Mouse (Mus musculus) heart, embryonic 11.5 days (tissue): Measurements from ENCODE around the gene 3830406C13Rik. TPM values are rescaled to one million over a fixed set of nuclear protein-coding genes. Genes with fewer than 3 reads are reported as not detected.

Experiments
- ATAC-seq: fragments of 200-750 bp; cut with Nextera tagmentation; replicated peaks from 2 replicates; pipeline ENCODE4 v1.8.0; 2017; ENCODE audit warnings: moderate library complexity; ENCODE audit not compliant: insufficient number of reproducible peaks, low FRiP score, low TSS enrichment
- H3K27ac ChIP-seq: fragments of 300-500 bp; sonication (generic); 2 replicates; pipeline ENCODE4 v1.5.1; 2014; ENCODE audit warnings: mild to moderate bottlenecking, low read depth, low read length
- H3K27me3 ChIP-seq: fragments of 300-500 bp; sonication (generic); 2 replicates; pipeline ENCODE4 v1.6.1; 2014; ENCODE audit warnings: mild to moderate bottlenecking, low read length, mixed read lengths; ENCODE audit not compliant: control insufficient read depth, insufficient read depth
- H3K36me3 ChIP-seq: fragments of 300-500 bp; sonication (generic); 2 replicates; pipeline ENCODE4 v1.6.1; 2014; ENCODE audit warnings: mild to moderate bottlenecking, low read length, moderate library complexity, mixed read lengths; ENCODE audit not compliant: control insufficient read depth, insufficient read depth
- H3K4me1 ChIP-seq: fragments of 300-500 bp; sonication (generic); 2 replicates; pipeline ENCODE4 v1.6.1; 2014; ENCODE audit warnings: low read length; ENCODE audit not compliant: control insufficient read depth, insufficient read depth
- H3K4me2 ChIP-seq: fragments of 300-500 bp; sonication (generic); 2 replicates; pipeline ENCODE4 v1.6.1; 2014; ENCODE audit warnings: mild to moderate bottlenecking, moderate library complexity
- H3K4me3 ChIP-seq: fragments of 300-500 bp; sonication (generic); 2 replicates; pipeline ENCODE4 v1.5.1; 2014; ENCODE audit warnings: low read depth, low read length
- H3K9ac ChIP-seq: fragments of 300-500 bp; sonication (generic); 2 replicates; pipeline ENCODE4 v1.6.1; 2014; ENCODE audit warnings: mild to moderate bottlenecking, low read depth, low read length, moderate library complexity
- H3K9me3 ChIP-seq: fragments of 300-500 bp; sonication (generic); replicated peaks from 2 replicates; pipeline ENCODE4 v1.6.1; 2016; ENCODE audit warnings: low read length; ENCODE audit not compliant: control insufficient read depth
- WGBS: fragments of 180-500 bp; shearing (Covaris S2); extraction: QIAGEN DNeasy Blood & Tissue Kit; methylation state at CpG from one replicate; pipeline ENCODE4 v1.1.7; 2014; ENCODE audit not compliant: insufficient replicate concordance; 5-methylcytosine and 5-hydroxymethylcytosine counted together
- polyA plus RNA-seq: library from polyadenylated mRNA; unstranded; fragments of >200 nt; fragmentation: Nextera tagmentation; extraction: Ambion mirVana; gene quantifications from 2 replicates; pipeline ENCODE4 v1.2.1, GENCODE M21; 2014

Gene 3830406C13Rik
- polyA plus RNA-seq, 1 experiment from 2014 or later = 25.4 TPM

DNA sequence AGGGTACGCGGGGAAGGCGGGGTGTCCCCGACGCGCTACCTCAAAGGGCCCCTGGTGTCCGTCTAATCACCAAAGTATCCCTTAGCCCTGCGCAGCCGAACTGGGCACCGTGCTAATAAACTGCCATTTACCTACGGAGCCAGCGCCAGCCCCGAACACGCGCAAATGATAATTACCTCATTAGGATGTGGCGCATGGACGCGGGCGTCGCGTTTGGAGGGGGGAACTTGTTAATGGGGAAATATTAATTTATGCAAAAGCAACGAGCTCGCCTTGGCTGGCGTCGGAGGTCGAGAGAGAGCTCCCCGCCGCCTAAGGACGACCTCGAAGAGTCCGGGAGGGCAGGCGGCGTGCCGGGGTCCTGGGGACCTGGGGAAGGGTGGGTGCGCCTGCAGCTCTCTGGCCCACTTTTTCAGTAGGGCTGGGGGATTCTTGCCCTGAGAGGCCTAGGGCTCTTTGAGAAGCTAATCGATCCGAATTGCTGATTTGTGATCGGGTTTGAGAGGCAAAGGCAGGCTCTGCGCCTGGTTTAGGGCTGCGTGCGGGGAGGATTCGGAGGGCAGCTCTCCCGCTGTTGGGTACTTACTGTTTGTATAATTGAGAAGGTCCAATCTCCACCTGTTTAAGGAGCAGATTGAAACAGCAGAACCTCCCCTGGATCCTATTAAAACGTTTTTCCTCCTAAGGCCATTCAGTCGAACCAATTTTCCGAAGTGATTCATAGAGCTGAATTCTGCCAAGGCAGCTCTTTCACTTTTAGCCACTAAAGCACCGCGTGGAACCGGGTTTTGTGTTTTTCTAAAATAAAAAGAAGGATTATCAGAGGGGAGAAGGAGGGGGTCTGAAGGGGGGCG, 62.3 kb downstream of the 3830406C13Rik start:
- peak overlapping the region; percentile 61 for H3K4me2 ChIP-seq
- under 1% methylated on average over 50 of the region's 50 CpGs for WGBS

DNA sequence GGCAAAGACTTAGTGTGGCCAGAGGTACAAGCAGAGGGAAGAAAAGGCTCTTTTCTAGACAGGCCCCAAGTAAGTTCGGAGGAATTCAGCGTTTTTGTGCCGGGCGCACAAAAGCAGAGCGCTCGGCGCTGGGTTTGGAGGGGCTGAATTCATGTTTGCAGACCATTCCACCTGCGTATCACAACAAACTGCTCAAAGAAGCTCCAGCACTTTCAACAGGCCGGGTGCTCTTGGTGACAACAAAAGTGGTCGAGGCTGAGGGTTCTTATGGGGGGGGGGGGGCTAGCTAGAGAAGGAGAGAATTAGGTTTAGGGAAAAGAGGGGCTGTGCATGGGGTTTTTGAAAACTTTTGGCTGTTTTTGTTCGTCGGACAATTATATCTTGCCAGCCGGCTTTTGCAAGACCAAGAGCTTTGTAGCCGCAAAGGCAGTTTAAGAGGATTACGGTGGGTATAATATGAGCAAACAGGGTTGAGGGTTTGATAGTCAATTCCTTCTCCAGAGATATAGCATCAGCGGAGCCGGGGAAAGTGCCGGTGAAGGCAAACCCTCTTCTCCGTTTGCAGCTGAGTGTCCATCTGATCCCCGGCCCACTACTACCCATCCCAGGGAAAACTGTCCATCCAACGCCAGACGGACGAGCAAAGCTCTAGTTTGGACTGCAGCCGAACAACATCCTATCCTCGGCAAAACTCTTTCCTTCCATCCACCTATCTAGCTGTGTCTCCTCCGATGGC, 63.1 kb downstream of the 3830406C13Rik start:
- Histone ChIP-seq H3K4me2 (peak overlapping the region; percentile 61), H3K27ac (no peak overlapping the region), H3K36me3 (no peaks in the 10 kb centered on the region), H3K4me3 (peak overlapping the region; percentile 33), H3K27me3 (peaks cover 97% of the 10 kb centered on the region), H3K9ac (no peak overlapping the region), H3K4me1 (peaks cover 9% of the 10 kb centered on the region; the same call in 1 of the 2 replicates), H3K9me3 (no peaks in the 10 kb centered on the region)
- 2% methylated on average over 26 of the region's 26 CpGs for WGBS
- no peak for ATAC-seq

More for the DNA sequence above, 62.3 kb downstream of the 3830406C13Rik start:
- H3K9me3 ChIP-seq = no peaks in the 10 kb centered on the region
- peaks cover 12% of the 10 kb centered on the region; the same call in 1 of the 2 replicates for H3K4me1 ChIP-seq
- no peaks in the 10 kb centered on the region for H3K36me3 ChIP-seq
- H3K27me3 ChIP-seq = peaks cover 99% of the 10 kb centered on the region
- peak overlapping the region; percentile 33 for H3K4me3 ChIP-seq
- H3K27ac ChIP-seq = no peak overlapping the region
- no peak overlapping the region for H3K9ac ChIP-seq
- no peak for ATAC-seq

DNA sequence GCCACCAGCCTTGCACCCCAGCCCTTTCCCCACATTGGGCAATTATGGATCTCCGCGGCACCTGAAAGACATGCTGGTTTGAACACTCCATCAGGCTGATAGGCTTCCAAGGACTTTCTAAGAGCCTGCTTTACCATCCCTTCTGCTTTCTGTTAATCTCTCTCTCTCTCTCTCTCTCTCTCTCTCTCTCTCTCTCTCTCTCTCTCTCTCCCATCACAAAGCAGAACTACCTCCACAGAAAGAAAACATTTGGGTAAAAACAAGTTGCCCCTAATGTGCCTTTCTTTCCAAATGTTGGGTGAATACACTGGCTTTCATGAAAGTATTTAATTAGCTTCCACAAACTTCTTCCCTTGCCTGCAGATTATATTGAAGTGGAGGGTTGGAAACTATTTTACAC, 64.1 kb downstream of the 3830406C13Rik start, which contains the start of gene Fezf2:
Gene Fezf2, minus strand, starts transcription at position 101 of the 400 bp plus-strand sequence.
- H3K4me2 ChIP-seq = no peak within 1 kb of the TSS
- peaks cover 93% of the 10 kb centered on the region for H3K27me3 ChIP-seq
- 2% methylated on average over 2 of the region's 2 CpGs for WGBS
- no peak within 1 kb of the TSS for H3K4me3 ChIP-seq
- no peak within 1 kb of the TSS for H3K9ac ChIP-seq
- H3K9me3 ChIP-seq = no peaks in the 10 kb centered on the region
- peaks cover 9% of the 10 kb centered on the region; the same call in 1 of the 2 replicates for H3K4me1 ChIP-seq
- H3K36me3 ChIP-seq = no peaks in the 10 kb centered on the region
- ATAC-seq = no peak
- no peak within 1 kb of the TSS for H3K27ac ChIP-seq

DNA sequence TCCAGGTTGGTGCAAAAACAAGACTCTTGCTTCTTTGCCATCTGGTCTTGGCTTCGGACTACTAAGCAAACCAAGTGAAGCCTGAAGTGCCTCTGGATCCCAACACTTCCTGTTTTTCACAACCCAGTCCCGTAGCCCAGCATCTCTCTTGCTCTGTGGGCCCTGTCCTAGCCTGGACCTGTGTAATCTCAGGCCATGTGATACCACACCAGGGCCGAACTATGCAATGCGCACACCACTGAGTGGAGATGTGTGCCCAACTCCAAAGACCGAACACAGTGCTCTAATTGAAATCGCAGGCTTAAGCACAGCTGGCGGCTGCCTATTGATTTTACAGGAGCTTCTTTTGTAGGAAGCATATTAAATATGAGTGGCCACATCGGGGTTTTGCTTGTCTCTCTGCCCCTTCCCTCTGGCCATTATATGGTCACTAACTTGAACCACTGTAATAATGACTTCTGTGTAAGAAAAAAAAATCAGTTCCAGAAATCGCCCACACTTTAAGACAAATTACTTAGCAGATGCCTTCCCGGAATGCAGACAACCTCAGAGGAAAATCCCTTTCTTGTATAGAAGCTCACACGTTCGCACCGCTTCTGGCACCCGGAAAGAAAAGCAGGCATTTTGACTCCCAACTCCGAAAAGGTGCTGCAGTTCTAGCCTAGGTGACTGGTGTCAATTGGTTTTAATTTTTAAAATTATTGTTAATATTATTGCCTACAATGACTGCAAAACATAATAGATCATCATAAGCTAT, 65.5 kb downstream of the 3830406C13Rik start:
- Histone ChIP-seq H3K9me3 (no peaks in the 10 kb centered on the region), H3K4me2 (no peak overlapping the region), H3K36me3 (no peaks in the 10 kb centered on the region), H3K4me1 (peaks cover 9% of the 10 kb centered on the region; the same call in 1 of the 2 replicates), H3K27ac (no peak overlapping the region), H3K9ac (no peak overlapping the region), H3K27me3 (peaks cover 91% of the 10 kb centered on the region), H3K4me3 (no peak overlapping the region)
- ATAC-seq = no peak
- WGBS = 7% methylated on average over 15 of the region's 15 CpGs

DNA sequence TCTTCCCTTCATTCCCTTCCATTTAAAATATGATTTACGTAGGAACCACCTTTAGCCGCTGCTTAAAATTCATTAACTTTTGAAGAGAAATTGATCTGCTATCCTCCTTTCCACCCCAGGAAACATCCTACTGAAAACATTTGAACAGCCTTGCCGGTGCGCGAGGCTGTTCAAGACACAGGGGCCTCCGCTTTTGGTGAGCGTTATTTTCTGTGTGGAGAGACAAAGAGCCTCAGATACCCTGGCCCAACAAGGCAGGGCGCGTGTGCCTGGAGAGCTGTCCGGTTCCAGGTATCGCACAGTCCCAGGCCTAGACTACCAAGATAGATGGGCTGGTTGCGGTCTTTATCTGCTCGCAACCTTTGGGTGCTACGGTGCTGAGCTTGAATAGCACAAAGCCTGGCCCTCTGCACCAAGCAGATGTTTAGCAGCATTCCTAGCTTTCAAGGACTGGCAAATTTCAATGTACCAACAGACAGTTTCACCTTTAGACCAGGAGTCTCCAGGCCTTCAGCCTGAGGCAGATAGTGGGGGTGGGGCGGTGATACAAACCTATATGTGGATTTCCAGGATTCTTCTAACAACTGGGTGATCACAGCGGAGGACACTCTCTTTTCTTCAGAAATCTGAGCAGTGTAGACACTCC, 66.4 kb downstream of the 3830406C13Rik start:
- Histone ChIP-seq H3K9ac (no peak overlapping the region), H3K27me3 (peaks cover 86% of the 10 kb centered on the region), H3K4me1 (0 out of 2 replicates have a peak, but pooled peaks cover 5% of the 10 kb centered on the region), H3K4me2 (no peak overlapping the region), H3K9me3 (no peaks in the 10 kb centered on the region), H3K36me3 (no peaks in the 10 kb centered on the region), H3K27ac (no peak overlapping the region), H3K4me3 (no peak overlapping the region)
- 7% methylated on average over 16 of the region's 16 CpGs for WGBS
- ATAC-seq = no peak

Other genes with a start within 250 kb of the 3830406C13Rik start
- gene Gm49355, start 197 bp upstream of the 3830406C13Rik start, polyA plus RNA-seq = 0.07 TPM in 1 of 2 replicates, not detected in the other
- gene Fezf2, start 64.0 kb downstream of the 3830406C13Rik start, polyA plus RNA-seq = 0.14 TPM in 1 of 2 replicates, not detected in the other